Mouse (Mus musculus) B cell, adult 2 months (primary cell): ENCODE data around the gene Gm43518.
A peak's percentile ranks its signal among the peaks of the same experiment; 100 is the strongest.

Source experiments
- DNase-seq, 2 experiments: peaks; one replicate each; pipeline ENCODE4 v3.0.0; 2022

Gene Gm43518

GRCm38 (mm10) chr5:123927118-123927517 is at the start of gene Gm43518:
Gene Gm43518, plus strand, starts transcription at chr5:123927418.
- DNase-seq: no peak

- DNase-seq: no peak
Measured at GRCm38 (mm10) chr5:123878056-123878455, 49.2 kb upstream of the Gm43518 start.

GRCm38 (mm10) chr5:123879928-123880327 is 47.3 kb upstream of the Gm43518 start, which contains the start of gene Hcar1:
Gene Hcar1, minus strand, starts transcription at chr5:123880020.
- no peak for DNase-seq

- DNase-seq: no peak
Measured at GRCm38 (mm10) chr5:123880778-123881177, 46.4 kb upstream of the Gm43518 start.

GRCm38 (mm10) chr5:123883891-123884290 is 43.3 kb upstream of the Gm43518 start:
- no peak for DNase-seq

- no peak for DNase-seq
Measured at GRCm38 (mm10) chr5:123884332-123884731, 42.9 kb upstream of the Gm43518 start.

- DNase-seq: no peak
Measured at GRCm38 (mm10) chr5:123886365-123886764, 40.9 kb upstream of the Gm43518 start.

- DNase-seq: no peak
Measured at GRCm38 (mm10) chr5:123890312-123890711, 36.9 kb upstream of the Gm43518 start.

- no peak for DNase-seq
Measured at GRCm38 (mm10) chr5:123890987-123891386, 36.2 kb upstream of the Gm43518 start.

- peak; percentile 77 to 80 for DNase-seq
Measured at GRCm38 (mm10) chr5:123891669-123892068, 35.5 kb upstream of the Gm43518 start.

- no peak for DNase-seq
Measured at GRCm38 (mm10) chr5:123893520-123893919, 33.7 kb upstream of the Gm43518 start.

- DNase-seq: no peak
Measured at GRCm38 (mm10) chr5:123896395-123896794, 30.8 kb upstream of the Gm43518 start.

GRCm38 (mm10) chr5:123897352-123897751 is 29.9 kb upstream of the Gm43518 start:
- DNase-seq: peak; percentile 16 to 19

GRCm38 (mm10) chr5:123904059-123904672 is 23.1 kb upstream of the Gm43518 start:
- DNase-seq: no peak

GRCm38 (mm10) chr5:123906146-123906975 is 20.9 kb upstream of the Gm43518 start:
- DNase-seq: no peak

GRCm38 (mm10) chr5:123906976-123907630 is 20.1 kb upstream of the Gm43518 start, which contains the start of gene Denr:
Gene Denr, plus strand, starts transcription at chr5:123907175.
- DNase-seq: peak; percentile 100

GRCm38 (mm10) chr5:123907631-123907977 is 19.6 kb upstream of the Gm43518 start:
- DNase-seq: no peak

- DNase-seq: peak in 1 of 2 experiments; percentile 21
Measured at GRCm38 (mm10) chr5:123914852-123915251, 12.4 kb upstream of the Gm43518 start.

- no peak for DNase-seq
Measured at GRCm38 (mm10) chr5:123922112-123922511, 5.1 kb upstream of the Gm43518 start.

GRCm38 (mm10) chr5:123930508-123930989 is 3.3 kb downstream of the Gm43518 start, which contains the start of gene Ccdc62:
Gene Ccdc62, plus strand, starts transcription at chr5:123930679.
- DNase-seq: peak; percentile 89 to 91

- DNase-seq: no peak
Measured at GRCm38 (mm10) chr5:123931131-123931530, 3.9 kb downstream of the Gm43518 start.

- DNase-seq: no peak
Measured at GRCm38 (mm10) chr5:123932927-123933326, 5.7 kb downstream of the Gm43518 start.

- no peak for DNase-seq
Measured at GRCm38 (mm10) chr5:123933556-123933955, 6.3 kb downstream of the Gm43518 start.
